Mouse (Mus musculus): Measurements from ENCODE around the gene Malrd1.

DNA sequence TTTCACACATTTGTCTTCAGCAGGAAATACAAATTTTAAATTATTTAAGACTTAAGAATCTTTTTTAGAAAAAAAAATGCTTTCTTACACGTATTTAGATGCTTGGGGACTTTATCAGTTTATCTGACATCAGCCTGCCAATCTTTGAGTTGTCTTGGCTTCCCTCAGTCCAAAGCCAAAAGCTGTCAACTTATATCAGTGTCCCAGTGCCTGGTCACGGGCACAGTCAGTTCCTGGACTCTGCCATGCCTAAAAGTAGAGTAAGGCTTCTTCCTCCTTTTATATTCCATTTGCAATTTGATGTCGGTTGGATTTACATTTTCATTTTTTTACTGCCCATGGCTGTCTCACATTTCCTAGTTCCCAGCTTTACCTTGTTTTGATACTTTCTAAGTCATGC is 722.6 kb downstream of the Malrd1 start:
- no peak for TF ChIP-seq CTCF (IDR thresholded peaks at IDR 0.05; ENCODE audit: low read depth)
- no peak for TF ChIP-seq EP300 (optimal IDR thresholded peaks at IDR 0.05)
